Mouse (Mus musculus): ENCODE results near the gene Abca9. TPM values are rescaled to one million over a fixed set of nuclear protein-coding genes. Genes with fewer than 3 reads are reported as not detected.

Abca9 gene
- total RNA-seq, 2 experiments from 2014 or later = 8.4 to 12.9 TPM

DNA sequence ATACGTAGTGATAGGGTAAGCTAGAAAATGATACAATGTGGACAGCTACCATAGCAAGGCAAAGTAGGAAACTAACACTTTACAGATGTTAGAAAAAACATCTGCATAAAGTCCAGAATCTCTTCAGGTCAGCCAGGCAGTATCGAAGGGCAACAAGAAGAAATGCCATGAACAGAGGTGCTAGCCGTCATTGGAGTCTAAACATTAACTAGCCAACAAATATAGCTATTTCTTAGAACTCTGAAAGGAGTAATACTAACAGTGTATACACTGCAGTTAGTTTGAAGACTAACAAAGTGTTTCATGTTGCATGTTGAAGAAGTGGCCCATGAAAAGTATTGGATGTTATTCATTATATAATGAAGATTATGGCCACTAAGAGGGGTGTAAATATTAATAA, 95.8 kb downstream of the Abca9 start:
- DNase-seq (ENCODE audit: low spot score) = no peak

DNA sequence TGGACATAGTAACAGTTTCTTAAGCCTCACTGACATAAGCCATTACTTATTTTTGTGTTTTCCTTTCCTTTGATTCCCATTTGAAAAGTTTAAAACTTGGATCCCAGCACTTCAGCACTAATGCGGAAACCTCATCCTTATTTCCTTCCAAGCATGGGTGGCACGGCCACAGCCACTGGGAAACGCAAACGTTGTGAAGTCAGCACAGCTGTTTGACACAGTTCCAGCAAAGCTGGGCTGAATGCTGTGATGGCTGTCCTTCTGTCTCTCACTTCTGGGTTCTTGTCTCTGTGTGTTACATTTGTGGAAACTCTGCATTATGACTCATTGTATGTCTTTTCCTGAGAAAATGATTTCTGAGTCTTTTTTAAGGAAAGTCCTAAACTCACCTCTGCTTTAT, 107.0 kb downstream of the Abca9 start:
- peak; percentile 20 for DNase-seq (ENCODE audit: low spot score)

DNA sequence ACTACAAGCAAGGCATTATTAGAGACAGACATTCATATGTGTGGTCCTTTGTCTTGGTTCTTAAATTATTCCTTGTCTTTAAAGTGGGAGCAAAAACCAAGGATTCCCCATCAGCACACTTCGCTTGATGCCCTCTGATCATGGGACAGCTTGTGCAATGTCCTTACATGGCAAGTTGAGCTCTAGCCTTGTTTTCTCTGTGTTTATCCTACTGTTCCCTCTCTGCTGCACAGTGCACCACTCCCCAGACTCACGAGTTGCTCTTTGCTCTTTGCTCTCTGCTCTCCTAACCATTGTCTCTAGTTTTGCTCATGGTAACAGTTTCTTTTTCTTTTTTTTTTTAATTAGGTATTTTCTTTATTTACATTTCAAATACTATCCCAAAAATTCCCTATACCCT, 107.9 kb downstream of the Abca9 start:
- no peak for DNase-seq (ENCODE audit: low spot score)

DNA sequence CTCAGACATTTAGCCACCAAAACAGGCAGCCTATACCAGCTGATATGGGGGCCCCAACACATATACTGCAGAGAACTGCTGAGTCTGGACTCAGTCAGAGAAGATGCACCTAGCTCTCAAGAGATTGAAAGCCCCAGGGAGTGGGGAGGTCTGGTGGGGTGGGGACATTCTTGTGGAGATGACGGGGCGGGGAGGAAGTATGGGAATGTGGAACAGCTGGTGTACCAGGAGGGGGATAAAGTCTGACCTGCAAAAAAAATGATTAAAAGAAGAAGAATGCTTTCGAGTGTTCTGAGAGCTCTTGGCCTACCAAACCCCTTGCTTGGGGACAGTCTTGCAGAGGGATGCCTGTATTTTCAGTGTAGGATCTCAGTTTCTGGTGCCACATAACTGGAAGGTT, 114.3 kb downstream of the Abca9 start:
- DNase-seq (ENCODE audit: low spot score) = no peak

Other genes with a start within 250 kb of the Abca9 start
- 10 to 100 TPM; 13.6 to 22.5 TPM for gene Abca8b, start 172.4 kb downstream of the Abca9 start, total RNA-seq (2021)
- gene Abca8a, start 72.2 kb downstream of the Abca9 start, total RNA-seq (2021) = 10 to 100 TPM; 29.0 to 38.6 TPM
- 1 to 10 TPM; 2.7 to 3.7 TPM for gene Abca6, start 83.6 kb upstream of the Abca9 start, total RNA-seq (2021)
- 10 to 100 TPM in 1 of 2 experiments, 1 to 10 TPM in 1; 9.5 to 12.8 TPM for gene Abca5, start 169.5 kb upstream of the Abca9 start, total RNA-seq (2021)
- gene Map2k6, start 230.9 kb upstream of the Abca9 start, total RNA-seq (2021) = 10 to 100 TPM; 39.2 to 49.0 TPM